Mouse (Mus musculus): Measurements from ENCODE around the gene Fbxw11.

Gene Fbxw11

DNA sequence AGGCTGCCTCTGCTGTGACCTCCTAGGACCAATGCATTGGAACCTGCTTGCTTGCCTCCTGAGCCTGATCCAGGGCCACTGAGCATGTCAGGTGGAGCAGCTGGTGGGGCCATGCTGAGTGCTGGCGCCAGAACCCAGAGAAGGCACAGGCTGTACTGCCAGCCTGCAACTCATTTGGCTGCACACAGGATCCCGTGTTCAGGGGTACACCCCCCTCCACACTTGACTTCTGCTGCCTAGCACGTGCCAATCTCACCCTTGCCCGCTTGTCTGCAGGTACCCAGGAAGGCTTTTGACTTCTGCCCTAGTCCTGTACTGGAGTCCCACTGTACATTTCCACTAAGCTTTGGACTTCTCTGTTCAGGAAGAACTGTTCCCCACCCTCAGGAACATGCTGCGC lies 19.3 kb upstream of the Fbxw11 start:
- no peak for DNase-seq (ENCODE audit: extremely low spot score, low read depth, low spot score)

- DNase-seq (ENCODE audit: extremely low spot score, low read depth, low spot score) = no peak
Observed at GRCm38 (mm10) chr11:32623912-32624311, 18.6 kb upstream of the Fbxw11 start.

DNA sequence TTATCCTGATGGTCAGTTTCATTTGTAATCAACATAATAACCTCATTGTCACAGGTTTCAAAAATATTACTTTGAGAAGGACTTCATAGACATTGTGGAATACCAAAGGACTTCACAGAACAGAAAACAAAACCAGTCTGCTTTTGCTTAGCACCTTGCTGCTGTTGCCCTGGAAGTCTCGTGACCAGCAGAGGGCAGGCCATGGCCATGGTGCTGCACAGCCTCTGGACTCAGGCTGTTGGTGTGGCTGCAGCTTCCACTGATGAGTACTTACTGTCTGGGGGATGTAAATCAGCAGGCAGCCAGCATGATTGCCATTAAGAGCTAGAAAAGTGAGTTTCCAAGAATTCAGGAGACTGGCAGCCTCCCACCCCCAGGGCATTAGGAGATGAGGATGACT lies 16.8 kb upstream of the Fbxw11 start:
- DNase-seq (ENCODE audit: extremely low spot score, low read depth, low spot score) = no peak

- DNase-seq (ENCODE audit: extremely low spot score, low read depth, low spot score) = no peak
Observed at GRCm38 (mm10) chr11:32626079-32626478, 16.4 kb upstream of the Fbxw11 start.

- no peak for DNase-seq (ENCODE audit: extremely low spot score, low read depth, low spot score)
Observed at GRCm38 (mm10) chr11:32627900-32628299, 14.6 kb upstream of the Fbxw11 start.

GRCm38 (mm10) chr11:32629713-32630211 lies 12.8 kb upstream of the Fbxw11 start:
- DNase-seq (ENCODE audit: extremely low spot score, low read depth, low spot score) = no peak

DNA sequence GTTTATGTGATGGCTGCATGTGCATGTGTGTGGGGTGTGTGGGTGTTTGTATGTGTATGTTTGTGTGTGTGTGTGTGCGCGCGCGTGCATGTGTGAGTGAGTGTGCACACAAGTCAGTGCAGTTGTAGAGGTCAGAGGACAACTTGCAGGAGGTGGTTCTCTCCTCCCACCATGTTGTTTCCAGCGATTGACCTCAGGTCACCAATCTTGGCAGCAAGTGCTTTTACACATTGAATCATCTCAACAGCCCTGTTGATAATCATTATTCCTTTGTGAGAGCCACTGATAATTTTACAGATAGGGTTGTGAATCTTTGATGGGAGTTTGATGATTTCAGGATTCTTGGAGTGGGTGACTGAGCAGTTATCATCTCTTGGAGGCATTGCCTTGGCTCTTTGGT lies 9.9 kb upstream of the Fbxw11 start:
- no peak for DNase-seq (ENCODE audit: extremely low spot score, low read depth, low spot score)

DNA sequence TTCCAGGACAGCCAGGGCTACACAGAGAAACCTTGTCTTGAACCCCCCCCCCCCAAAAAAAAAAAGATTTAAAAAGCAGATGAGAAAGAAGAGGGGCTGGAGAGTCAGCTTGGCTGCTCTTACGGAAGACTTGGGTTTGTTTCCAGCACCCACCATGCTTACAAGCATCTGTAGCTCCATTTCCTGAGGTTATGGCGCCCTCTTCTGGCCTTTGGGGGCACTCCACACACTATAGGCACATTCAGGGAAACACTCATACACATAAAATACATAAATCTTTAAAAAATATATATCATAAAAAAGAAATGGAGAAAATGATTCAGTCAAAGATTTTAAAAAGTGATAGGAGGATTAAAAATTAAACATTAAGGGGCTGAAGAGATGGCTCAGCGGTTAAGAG lies 9.0 kb upstream of the Fbxw11 start:
- no peak for DNase-seq (ENCODE audit: extremely low spot score, low read depth, low spot score)

- no peak for DNase-seq (ENCODE audit: extremely low spot score, low read depth, low spot score)
Observed at GRCm38 (mm10) chr11:32634143-32634542, 8.4 kb upstream of the Fbxw11 start.

- DNase-seq (ENCODE audit: extremely low spot score, low read depth, low spot score) = no peak
Observed at GRCm38 (mm10) chr11:32634842-32635241, 7.7 kb upstream of the Fbxw11 start.

DNA sequence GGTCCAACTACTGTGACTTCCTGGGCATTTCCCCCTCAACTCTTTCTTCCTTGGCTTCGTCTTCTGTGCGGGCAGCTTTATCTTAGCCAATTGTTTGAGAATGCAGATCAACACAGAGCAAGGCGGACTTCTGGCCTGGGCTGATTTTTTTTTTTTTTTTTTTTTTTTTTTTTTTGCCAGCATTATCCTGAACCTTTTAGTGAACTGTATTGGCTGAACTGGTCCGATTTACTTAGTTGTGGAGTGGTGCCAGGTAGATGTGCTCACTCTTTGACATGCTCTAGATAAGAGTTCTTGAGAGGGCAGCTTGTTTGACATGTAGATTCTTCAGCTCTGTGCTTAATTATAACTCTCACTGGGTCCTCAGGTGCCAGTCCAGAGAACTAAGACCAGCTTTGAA lies 6.2 kb upstream of the Fbxw11 start:
- no peak for DNase-seq (ENCODE audit: extremely low spot score, low read depth, low spot score)

GRCm38 (mm10) chr11:32638521-32639255 lies 3.8 kb upstream of the Fbxw11 start:
- no peak for DNase-seq (ENCODE audit: extremely low spot score, low read depth, low spot score)

DNA sequence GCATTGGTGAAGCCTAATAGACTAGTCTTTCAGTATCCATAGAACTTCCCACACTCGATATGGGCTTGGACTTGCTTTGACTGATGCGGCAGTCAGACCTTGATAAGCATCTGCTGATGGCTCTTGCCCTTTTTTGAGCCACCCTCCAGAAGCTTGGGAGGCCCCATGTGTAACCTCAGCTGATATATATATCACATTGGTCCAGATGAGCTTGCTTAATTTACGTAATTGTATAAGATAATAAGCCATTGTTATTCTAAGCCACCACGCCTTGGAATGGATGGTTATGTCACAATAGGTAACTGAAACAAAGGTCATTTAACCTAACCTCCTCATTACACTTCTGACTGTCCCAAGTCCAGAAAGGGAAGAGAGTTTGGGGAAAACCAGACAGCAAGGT lies 1.9 kb upstream of the Fbxw11 start:
- DNase-seq (ENCODE audit: extremely low spot score, low read depth, low spot score) = no peak

DNA sequence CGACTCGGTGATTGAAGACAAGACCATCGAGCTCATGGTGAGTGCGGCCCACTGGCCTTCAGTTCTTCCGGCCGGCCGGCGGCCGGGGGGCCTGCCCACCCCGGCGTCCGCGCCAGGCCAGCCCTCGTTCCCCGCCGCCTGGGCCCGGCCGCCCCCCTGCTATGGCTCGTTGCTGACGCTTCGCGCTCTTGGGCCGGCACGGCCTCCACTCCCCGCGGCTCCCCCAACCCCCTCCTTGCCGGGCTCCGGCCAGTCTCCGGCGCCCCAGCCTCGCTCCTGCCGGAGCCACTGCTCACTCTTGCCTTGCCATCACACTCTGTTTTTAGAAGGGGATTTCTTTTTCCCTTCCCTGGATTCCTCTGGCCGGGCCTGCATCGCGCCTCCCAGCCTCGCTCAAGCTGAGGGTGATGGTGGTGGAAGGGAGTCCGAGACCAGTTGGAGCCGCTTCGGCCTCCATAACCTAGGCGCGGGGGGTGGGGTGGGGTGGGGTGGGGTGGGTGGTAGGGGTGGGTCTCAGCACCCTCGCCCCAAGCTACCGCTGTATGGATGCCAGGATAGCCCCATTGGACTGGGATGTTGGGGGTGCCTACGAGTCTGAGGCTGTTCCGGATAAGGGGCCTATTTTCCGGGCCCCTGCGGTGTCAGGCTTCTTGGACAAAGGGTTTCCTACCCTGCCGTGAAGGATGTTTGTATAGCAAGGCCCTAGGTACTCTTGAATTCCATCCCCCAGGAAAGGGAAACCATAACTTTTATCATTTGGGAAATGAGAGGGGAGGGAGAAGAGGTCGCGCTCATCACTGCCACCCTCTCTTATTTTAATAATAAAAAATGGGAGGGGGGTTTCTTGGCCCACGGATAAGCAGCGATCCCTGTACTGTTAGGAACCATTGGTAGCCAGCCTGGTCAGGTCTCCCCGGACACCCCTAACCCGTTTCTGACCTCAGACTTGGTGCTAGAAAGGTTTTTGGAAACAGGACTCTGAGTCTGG lies 669 bp downstream of the Fbxw11 start:
- DNase-seq (ENCODE audit: extremely low spot score, low read depth, low spot score) = no peak

- DNase-seq (ENCODE audit: extremely low spot score, low read depth, low spot score) = no peak
Observed at GRCm38 (mm10) chr11:32644010-32644409, 1.5 kb downstream of the Fbxw11 start.

- no peak for DNase-seq (ENCODE audit: extremely low spot score, low read depth, low spot score)
Observed at GRCm38 (mm10) chr11:32647265-32647664, 4.7 kb downstream of the Fbxw11 start.

DNA sequence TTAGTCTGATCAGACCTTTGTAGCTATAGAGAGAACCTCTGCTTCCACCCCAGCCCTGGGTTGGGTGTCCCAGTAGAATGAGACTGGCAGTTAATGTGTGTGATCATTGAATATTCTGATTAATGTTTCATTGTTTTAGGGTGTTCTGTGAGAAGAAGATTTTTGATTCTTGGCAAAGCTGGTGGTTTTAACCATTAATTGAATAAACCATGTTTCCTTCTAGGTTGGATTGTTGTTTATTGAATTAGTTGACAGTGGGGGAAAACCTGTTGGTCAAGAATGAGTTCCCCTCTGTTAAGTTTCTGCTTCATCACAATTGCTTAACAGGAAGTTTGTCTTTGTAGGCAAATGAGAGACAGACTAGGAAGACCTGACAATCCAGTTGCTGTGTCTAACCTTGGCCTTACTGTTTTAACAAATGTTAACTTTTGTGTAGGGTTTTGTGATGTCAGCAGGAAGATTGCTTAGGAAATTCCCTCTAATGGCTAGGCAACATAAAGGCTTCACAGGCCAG lies 7.8 kb downstream of the Fbxw11 start:
- DNase-seq (ENCODE audit: extremely low spot score, low read depth, low spot score) = no peak

DNA sequence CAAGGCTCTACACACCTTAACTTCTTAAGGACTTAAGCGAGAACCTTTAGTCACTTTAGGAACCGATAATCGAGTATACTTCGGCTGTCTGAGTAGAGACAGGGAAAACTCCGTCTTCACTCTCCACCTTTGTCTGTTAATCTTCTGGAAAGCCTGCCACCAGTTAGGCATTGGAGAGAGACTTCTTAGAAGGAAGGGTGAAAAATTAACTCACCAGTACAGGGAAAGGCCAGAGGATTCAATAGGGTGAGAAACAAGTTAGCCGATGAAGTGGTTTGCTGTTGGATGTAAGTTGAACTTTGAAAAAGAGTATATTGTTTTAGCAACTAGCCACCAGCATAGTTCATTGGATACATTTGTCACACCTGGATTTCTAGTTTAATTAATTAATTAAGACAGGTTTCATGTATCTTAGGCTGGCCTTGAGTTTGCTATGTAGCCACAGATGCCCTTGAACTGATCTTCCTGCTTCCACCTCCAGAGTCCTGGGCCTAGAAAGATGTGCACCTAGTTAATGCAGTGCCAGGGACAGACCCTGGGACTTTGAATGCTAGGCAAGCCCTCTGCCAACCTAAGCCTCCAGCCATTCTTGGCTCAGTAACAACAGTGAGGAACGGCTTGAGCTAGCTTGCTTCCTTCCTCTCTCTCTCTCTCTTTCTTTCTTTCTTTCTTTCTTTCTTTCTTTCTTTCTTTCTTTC lies 8.5 kb downstream of the Fbxw11 start:
- no peak for DNase-seq (ENCODE audit: extremely low spot score, low read depth, low spot score)

- no peak for DNase-seq (ENCODE audit: extremely low spot score, low read depth, low spot score)
Observed at GRCm38 (mm10) chr11:32651723-32652122, 9.2 kb downstream of the Fbxw11 start.

DNA sequence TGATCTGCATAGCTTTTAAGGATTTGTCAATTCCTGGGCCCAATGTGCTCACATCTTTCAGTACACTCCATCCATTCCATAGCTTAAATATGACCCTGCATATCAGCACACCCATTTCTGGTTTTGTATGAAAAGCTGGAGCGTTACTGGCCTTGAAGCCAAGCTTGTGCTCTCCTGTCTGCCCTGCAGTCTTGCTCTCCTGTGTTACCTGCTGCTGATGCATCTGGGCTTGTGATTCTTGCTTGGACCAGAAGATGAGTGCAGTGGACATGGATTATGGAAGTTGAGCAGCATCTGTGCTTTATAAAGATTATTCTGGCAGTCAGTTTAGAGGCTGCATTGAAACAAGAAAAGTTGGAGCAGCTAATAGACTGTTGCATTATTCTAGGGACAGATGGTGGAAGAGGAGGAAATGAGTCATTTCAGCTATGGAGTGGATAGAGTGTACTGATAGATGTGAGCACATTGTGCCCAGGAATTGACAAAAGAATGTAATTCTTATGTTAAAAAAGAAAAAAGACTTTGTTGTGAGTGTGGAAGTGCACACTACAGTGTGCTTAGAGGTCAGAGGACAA lies 19.6 kb downstream of the Fbxw11 start:
- DNase-seq (ENCODE audit: extremely low spot score, low read depth, low spot score) = no peak

- DNase-seq (ENCODE audit: extremely low spot score, low read depth, low spot score) = no peak
Observed at GRCm38 (mm10) chr11:32665639-32666038, 23.1 kb downstream of the Fbxw11 start.
